Mouse (Mus musculus): ENCODE results near the gene H2al1g.
"Not testable (repeated sequence)": the region's sequence is repeated elsewhere in the genome, so short reads cannot be mapped to it uniquely, and the experiment has no call there.

H2al1g gene

GRCm38 (mm10) chrX:11317956-11318355, at the start of gene H2al1g:
Gene H2al1g (plus strand): TSS chrX:11318256.
- not testable (repeated sequence) for DNase-seq (ENCODE audit: extremely low read depth, insufficient read length, low spot score)

- no peak for DNase-seq (ENCODE audit: extremely low read depth, insufficient read length, low spot score)
Measured at GRCm38 (mm10) chrX:11269074-11269473, 49.0 kb upstream of the H2al1g start.

DNA sequence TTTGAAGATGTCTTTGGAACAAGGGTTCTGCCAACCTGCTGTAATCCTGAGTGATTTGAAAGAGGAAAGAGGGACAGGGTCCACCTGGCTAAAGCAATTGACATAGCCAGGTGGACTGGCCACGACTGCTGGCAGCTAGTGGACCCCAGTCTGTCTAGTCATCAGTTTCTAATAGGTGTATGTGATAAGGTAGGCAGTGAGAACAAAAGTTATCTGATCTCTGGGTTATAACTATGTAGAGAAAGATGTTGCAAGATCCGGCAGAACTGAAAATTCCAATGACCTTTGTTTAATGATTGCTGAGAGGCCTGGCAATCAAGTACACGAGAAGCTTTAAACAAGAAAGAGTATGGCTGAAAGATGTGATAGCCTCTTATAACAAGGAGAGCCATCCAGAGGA, 44.9 kb upstream of the H2al1g start:
- DNase-seq (ENCODE audit: extremely low read depth, insufficient read length, low spot score): no peak

GRCm38 (mm10) chrX:11277083-11277482, 41.0 kb upstream of the H2al1g start:
- no peak for DNase-seq (ENCODE audit: extremely low read depth, insufficient read length, low spot score)

DNA sequence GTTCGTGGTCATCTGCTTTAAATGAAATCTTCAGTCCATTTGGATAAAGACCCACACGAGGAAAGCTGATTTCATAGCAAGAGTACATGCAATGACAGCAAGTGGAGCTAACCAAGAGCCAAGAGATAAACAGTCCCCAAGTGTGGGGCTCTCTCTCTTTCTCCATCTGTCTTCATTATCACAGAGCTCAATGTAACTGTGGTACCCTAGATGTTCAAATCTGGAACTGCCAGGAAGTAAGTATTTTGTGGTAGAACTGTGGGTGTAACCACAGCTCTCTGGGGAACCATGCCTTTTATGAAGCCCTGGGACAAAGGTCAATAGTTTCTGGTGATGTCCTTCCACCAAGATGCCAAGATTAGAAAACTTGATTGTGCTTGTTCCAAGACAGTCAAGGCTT, 37.3 kb upstream of the H2al1g start:
- no peak for DNase-seq (ENCODE audit: extremely low read depth, insufficient read length, low spot score)

- no peak for DNase-seq (ENCODE audit: extremely low read depth, insufficient read length, low spot score)
Measured at GRCm38 (mm10) chrX:11288306-11288882, 29.7 kb upstream of the H2al1g start.

DNA sequence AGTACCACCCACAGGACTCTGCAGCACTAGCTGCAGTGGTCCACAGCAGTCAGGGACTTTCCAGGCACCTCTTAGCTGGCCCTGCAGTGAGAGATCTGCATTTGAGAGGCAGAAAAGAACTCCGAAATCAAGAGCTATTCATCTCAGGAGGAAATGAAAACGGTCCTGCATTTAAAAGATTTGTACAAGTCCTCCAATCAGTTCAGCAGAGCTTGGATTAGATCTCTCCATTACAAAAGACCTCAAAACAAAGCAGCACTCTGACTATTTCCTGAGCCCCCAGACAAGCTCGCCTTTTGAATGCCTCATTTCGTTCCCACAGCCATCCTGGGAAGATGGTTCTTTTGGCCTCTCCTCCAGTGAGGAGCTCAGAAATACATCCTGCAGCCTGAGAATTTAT, 28.8 kb upstream of the H2al1g start:
- DNase-seq (ENCODE audit: extremely low read depth, insufficient read length, low spot score): no peak

GRCm38 (mm10) chrX:11298957-11299356, 19.1 kb upstream of the H2al1g start, which contains the start of gene H2al1a:
Gene H2al1a (plus strand): TSS chrX:11299257.
- DNase-seq (ENCODE audit: extremely low read depth, insufficient read length, low spot score): not testable (repeated sequence)

DNA sequence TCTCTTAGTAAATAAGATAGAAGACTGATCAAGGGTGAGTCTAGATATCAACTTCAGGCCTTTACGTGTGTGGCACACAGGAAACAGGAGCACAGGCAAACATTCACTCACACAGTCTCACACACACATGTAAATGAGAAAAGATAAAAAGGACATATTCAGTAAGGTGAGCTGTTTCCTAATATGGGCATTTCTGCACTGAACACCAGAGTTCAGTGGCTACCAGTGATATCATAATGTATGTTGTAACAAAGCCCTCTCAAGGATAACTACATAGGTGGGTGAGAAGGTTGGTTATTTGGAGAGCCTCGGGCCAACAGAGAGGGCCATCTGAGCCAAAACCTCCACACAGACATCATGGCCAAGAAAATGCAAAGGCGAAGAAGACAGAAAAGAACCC, 15.9 kb upstream of the H2al1g start, which contains the start of gene H2al1b:
Gene H2al1b (plus strand): TSS at position 301 of the 400 bp plus-strand sequence.
- not testable (repeated sequence) for DNase-seq (ENCODE audit: extremely low read depth, insufficient read length, low spot score)

DNA sequence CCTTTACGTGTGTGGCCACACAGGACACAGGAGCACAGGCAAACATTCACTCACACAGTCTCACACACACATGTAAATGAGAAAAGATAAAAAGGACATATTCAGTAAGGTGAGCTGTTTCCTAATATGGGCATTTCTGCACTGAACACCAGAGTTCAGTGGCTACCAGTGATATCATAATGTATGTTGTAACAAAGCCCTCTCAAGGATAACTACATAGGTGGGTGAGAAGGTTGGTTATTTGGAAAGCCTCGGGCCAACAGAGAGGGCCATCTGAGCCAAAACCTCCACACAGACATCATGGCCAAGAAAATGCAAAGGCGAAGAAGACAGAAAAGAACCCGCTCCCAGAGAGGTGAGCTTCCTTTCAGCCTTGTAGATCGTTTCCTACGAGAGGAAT, 12.7 kb upstream of the H2al1g start, which contains the start of gene H2al1c:
Gene H2al1c (plus strand): TSS at position 301 of the 400 bp plus-strand sequence.
- not testable (repeated sequence) for DNase-seq (ENCODE audit: extremely low read depth, insufficient read length, low spot score)

- not testable (repeated sequence) for DNase-seq (ENCODE audit: extremely low read depth, insufficient read length, low spot score)
Measured at GRCm38 (mm10) chrX:11308524-11308923, 9.5 kb upstream of the H2al1g start, which contains the start of gene H2al1d. Gene H2al1d (plus strand): TSS chrX:11308824.

DNA sequence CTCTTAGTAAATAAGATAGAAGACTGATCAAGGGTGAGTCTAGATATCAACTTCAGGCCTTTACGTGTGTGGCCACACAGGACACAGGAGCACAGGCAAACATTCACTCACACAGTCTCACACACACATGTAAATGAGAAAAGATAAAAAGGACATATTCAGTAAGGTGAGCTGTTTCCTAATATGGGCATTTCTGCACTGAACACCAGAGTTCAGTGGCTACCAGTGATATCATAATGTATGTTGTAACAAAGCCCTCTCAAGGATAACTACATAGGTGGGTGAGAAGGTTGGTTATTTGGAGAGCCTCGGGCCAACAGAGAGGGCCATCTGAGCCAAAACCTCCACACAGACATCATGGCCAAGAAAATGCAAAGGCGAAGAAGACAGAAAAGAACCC, 6.4 kb upstream of the H2al1g start, which contains the start of gene H2al1e:
Gene H2al1e (plus strand): TSS at position 301 of the 400 bp plus-strand sequence.
- not testable (repeated sequence) for DNase-seq (ENCODE audit: extremely low read depth, insufficient read length, low spot score)

- DNase-seq (ENCODE audit: extremely low read depth, insufficient read length, low spot score): not testable (repeated sequence)
Measured at GRCm38 (mm10) chrX:11314858-11315257, 3.2 kb upstream of the H2al1g start, which contains the start of gene H2al1f. Gene H2al1f (plus strand): TSS chrX:11315158.

DNA sequence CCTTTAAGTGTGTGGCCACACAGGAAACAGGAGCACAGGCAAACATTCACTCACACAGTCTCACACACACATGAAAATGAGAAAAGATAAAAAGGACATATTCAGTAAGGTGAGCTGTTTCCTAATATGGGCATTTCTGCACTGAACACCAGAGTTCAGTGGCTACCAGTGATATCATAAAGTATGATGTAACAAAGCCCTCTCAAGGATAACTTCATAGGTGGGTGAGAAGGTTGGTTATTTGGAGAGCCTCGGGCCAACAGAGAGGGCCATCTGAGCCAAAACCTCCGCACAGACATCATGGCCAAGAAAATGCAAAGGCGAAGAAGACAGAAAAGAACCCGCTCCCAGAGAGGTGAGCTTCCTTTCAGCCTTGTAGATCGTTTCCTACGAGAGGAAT, 3.1 kb downstream of the H2al1g start, which contains the start of gene H2al1h:
Gene H2al1h (plus strand): TSS at position 301 of the 400 bp plus-strand sequence.
- DNase-seq (ENCODE audit: extremely low read depth, insufficient read length, low spot score): not testable (repeated sequence)

- DNase-seq (ENCODE audit: extremely low read depth, insufficient read length, low spot score): not testable (repeated sequence)
Measured at GRCm38 (mm10) chrX:11324359-11324758, 6.3 kb downstream of the H2al1g start, which contains the start of gene H2al1i. Gene H2al1i (plus strand): TSS chrX:11324659.

DNA sequence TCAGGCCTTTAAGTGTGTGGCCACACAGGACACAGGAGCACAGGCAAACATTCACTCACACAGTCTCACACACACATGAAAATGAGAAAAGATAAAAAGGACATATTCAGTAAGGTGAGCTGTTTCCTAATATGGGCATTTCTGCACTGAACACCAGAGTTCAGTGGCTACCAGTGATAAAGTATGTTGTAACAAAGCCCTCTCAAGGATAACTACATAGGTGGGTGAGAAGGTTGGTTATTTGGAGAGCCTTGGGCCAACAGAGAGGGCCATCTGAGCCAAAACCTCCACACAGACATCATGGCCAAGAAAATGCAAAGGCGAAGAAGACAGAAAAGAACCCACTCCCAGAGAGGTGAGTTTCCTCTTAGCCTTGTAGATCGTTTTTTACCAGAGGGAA, 9.5 kb downstream of the H2al1g start, which contains the start of gene H2al1j:
Gene H2al1j (plus strand): TSS at position 301 of the 400 bp plus-strand sequence.
- not testable (repeated sequence) for DNase-seq (ENCODE audit: extremely low read depth, insufficient read length, low spot score)

DNA sequence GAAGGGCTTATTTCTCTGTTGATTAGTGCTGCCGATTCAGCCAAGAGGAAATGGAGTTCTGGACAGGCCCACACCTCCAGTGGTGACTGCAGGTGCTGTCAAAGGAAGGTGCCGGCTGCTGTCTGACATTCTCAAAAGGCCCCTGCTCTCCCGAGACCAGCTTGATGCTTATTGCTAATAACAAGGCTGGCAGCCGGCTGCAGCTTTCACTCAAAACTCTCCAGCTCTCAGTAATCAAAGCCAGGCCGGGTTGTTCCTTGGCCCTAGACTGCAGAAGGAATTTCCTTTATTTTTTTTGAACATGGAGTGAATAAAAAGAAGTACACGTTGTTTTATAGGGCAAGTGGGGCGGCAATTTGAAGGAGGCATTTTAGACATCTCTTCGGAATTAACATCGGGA, 27.7 kb downstream of the H2al1g start:
- no peak for DNase-seq (ENCODE audit: extremely low read depth, insufficient read length, low spot score)

- no peak for DNase-seq (ENCODE audit: extremely low read depth, insufficient read length, low spot score)
Measured at GRCm38 (mm10) chrX:11346756-11347155, 28.7 kb downstream of the H2al1g start.

DNA sequence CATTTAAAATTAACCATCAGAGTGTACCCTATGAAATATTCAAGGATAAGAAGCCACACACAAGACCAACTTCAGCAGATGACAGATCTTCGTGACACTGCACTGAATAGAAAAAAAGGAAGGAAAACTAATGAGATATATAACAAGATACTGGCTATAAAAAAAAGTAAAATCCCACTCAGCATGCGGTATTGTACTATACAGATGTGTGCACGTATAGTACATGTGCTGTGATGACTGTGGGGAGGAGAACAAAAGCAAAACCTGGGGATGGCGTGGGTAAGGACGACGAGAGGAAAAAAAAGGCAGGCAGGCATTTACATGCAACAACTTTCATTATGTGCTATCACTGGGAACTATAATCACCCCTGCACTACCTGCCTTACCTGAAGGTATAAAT, 42.8 kb downstream of the H2al1g start:
- no peak for DNase-seq (ENCODE audit: extremely low read depth, insufficient read length, low spot score)

DNA sequence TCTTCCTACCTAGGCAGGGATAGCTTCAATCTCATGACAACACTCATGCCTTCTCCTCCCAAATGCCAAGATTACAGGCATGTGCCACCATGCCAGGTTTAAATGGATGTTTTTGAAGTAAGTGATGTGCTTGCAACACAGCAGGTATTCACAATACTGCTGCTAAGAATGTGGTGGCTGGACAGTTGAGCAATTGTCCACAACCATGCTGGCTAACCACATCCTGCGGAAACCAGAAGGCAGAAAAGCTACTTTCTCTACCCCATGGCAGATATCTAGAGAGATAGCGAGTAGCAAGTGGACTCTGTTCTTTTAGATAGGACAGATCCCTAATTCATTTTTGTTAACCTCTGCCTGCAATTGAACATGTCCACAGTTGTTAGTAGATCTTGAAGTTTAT, 43.2 kb downstream of the H2al1g start:
- DNase-seq (ENCODE audit: extremely low read depth, insufficient read length, low spot score): no peak

DNA sequence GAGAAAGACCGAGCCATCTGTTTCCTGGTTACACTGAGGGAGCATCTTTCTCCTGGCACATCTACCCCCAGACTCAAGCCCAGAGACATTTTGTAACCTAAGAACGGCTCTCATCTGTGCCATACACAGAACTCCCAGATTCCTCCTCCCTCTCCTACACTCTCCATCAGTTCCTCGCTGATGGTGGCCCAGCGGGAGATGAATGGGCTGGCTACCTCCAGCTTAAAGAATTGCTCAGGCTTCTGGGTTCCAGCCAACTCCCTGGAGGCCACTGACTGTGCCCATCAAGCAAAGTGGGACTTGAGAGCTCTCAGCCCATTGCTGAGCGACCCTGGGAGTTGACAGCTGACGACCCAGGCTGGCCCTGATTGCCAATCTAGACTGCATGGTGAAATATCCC, 45.8 kb downstream of the H2al1g start:
- DNase-seq (ENCODE audit: extremely low read depth, insufficient read length, low spot score): no peak

DNA sequence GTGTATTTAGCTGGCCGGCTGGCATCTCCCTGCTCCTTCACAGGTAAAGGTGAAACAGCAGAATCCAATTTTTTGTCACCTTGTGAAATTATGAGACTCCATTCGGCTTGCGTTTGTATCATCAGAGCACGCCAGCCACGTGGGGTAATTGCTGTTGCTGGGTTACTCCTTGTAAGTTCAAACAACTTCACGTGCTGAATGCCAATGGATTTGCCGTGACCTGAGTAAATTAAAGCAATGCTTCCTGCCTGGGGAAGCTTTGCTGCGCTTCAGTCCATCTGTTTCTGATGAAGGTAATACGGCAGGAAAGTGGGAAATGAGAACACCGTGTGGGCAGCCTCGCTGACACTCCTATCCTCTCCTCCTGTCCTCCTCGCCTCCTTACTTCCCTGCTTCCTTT, 47.1 kb downstream of the H2al1g start:
- DNase-seq (ENCODE audit: extremely low read depth, insufficient read length, low spot score): no peak

Data from 3134 (cell line).